Mouse (Mus musculus): ENCODE measurements around the gene Gch1. TPM values are rescaled to one million over a fixed set of nuclear protein-coding genes. Genes with fewer than 3 reads are reported as not detected.

Gene Gch1
- polyA plus RNA-seq, 1 experiment from 2014 or later = 6.8 TPM

- Histone ChIP-seq H3K4me1 (replicated peaks) (peaks cover 6% of the 10 kb centered on the region), H3K27ac (ENCODE audit: poor library complexity, severe bottlenecking) (no peak overlapping the region), H3K9me3 (replicated peaks) (no peaks in the 10 kb centered on the region), H3K9ac (no peak overlapping the region), H3K4me3 (no peak overlapping the region), H3K4me2 (no peak overlapping the region), H3K36me3 (no peaks in the 10 kb centered on the region), H3K27me3 (replicated peaks) (no peaks in the 10 kb centered on the region)
- 54% methylated on average over 5 of the region's 5 CpGs for WGBS
- ATAC-seq (ENCODE audit: insufficient number of reproducible peaks, low FRiP score) = no peak
Measured at GRCm38 (mm10) chr14:47161921-47162427, 27.2 kb downstream of the Gch1 start.

- no peaks in the 10 kb centered on the region for H3K9me3 ChIP-seq (replicated peaks)
- H3K4me3 ChIP-seq = no peak overlapping the region
- no peak overlapping the region for H3K9ac ChIP-seq
- 70% methylated on average over 2 of the region's 2 CpGs for WGBS
- no peaks in the 10 kb centered on the region for H3K36me3 ChIP-seq
- peaks cover 13% of the 10 kb centered on the region for H3K4me1 ChIP-seq (replicated peaks)
- no peak overlapping the region for H3K27ac ChIP-seq (ENCODE audit: poor library complexity, severe bottlenecking)
- no peak for ATAC-seq (ENCODE audit: insufficient number of reproducible peaks, low FRiP score)
- peaks cover 6% of the 10 kb centered on the region; the same call in 1 of the 2 replicates for H3K27me3 ChIP-seq (replicated peaks)
- H3K4me2 ChIP-seq = no peak overlapping the region
Measured at GRCm38 (mm10) chr14:47160051-47160640, 29.1 kb downstream of the Gch1 start.

- no peak overlapping the region for H3K4me3 ChIP-seq
- peaks cover 6% of the 10 kb centered on the region; the same call in 1 of the 2 replicates for H3K27me3 ChIP-seq (replicated peaks)
- H3K4me2 ChIP-seq = peak overlapping the region; percentile 14; the same call in 1 of the 2 replicates
- peaks cover 18% of the 10 kb centered on the region for H3K4me1 ChIP-seq (replicated peaks)
- H3K9ac ChIP-seq = no peak overlapping the region
- no peaks in the 10 kb centered on the region for H3K9me3 ChIP-seq (replicated peaks)
- H3K36me3 ChIP-seq = no peaks in the 10 kb centered on the region
- 27% methylated on average over 3 of the region's 3 CpGs for WGBS
- 0 out of 2 replicates have a peak overlapping the region, but pooled peaks have one; percentile 11 for H3K27ac ChIP-seq (ENCODE audit: poor library complexity, severe bottlenecking)
- no peak for ATAC-seq (ENCODE audit: insufficient number of reproducible peaks, low FRiP score)
Measured at GRCm38 (mm10) chr14:47154303-47154702, 34.9 kb downstream of the Gch1 start.

- WGBS = 84% methylated on average over 6 of the region's 6 CpGs
Measured at GRCm38 (mm10) chr14:47151306-47151705, 37.9 kb downstream of the Gch1 start.

GRCm38 (mm10) chr14:47144326-47144725 lies 44.9 kb downstream of the Gch1 start:
- no peaks in the 10 kb centered on the region for H3K36me3 ChIP-seq
- H3K9me3 ChIP-seq (replicated peaks) = no peaks in the 10 kb centered on the region; the same call in 1 of the 2 replicates
- no peak overlapping the region for H3K4me2 ChIP-seq
- peaks cover 3% of the 10 kb centered on the region; the same call in 1 of the 2 replicates for H3K27me3 ChIP-seq (replicated peaks)
- H3K4me1 ChIP-seq (replicated peaks) = no peaks in the 10 kb centered on the region
- no peak overlapping the region for H3K27ac ChIP-seq (ENCODE audit: poor library complexity, severe bottlenecking)
- WGBS = 62% methylated on average over 5 of the region's 5 CpGs
- no peak overlapping the region for H3K4me3 ChIP-seq
- H3K9ac ChIP-seq = no peak overlapping the region
- no peak for ATAC-seq (ENCODE audit: insufficient number of reproducible peaks, low FRiP score)

More at GRCm38 (mm10) chr14:47151306-47151705, 37.9 kb downstream of the Gch1 start:
- ATAC-seq (ENCODE audit: insufficient number of reproducible peaks, low FRiP score) = no peak
- no peak overlapping the region for H3K27ac ChIP-seq (ENCODE audit: poor library complexity, severe bottlenecking)
- peaks cover 5% of the 10 kb centered on the region for H3K27me3 ChIP-seq (replicated peaks)
- no peaks in the 10 kb centered on the region for H3K9me3 ChIP-seq (replicated peaks)
- no peak overlapping the region for H3K4me2 ChIP-seq
- no peak overlapping the region for H3K9ac ChIP-seq
- H3K4me3 ChIP-seq = no peak overlapping the region
- H3K4me1 ChIP-seq (replicated peaks) = peaks cover 18% of the 10 kb centered on the region
- H3K36me3 ChIP-seq = no peaks in the 10 kb centered on the region

GRCm38 (mm10) chr14:47138853-47139252 lies 50.4 kb downstream of the Gch1 start:
- Histone ChIP-seq H3K36me3 (no peaks in the 10 kb centered on the region), H3K27ac (ENCODE audit: poor library complexity, severe bottlenecking) (no peak overlapping the region), H3K4me1 (replicated peaks) (peaks cover 5% of the 10 kb centered on the region; the same call in 1 of the 2 replicates), H3K4me3 (no peak overlapping the region), H3K9me3 (replicated peaks) (no peaks in the 10 kb centered on the region; the same call in 1 of the 2 replicates), H3K9ac (no peak overlapping the region), H3K4me2 (no peak overlapping the region), H3K27me3 (replicated peaks) (no peaks in the 10 kb centered on the region)
- no peak for ATAC-seq (ENCODE audit: insufficient number of reproducible peaks, low FRiP score)
- WGBS = 61% methylated on average over 3 of the region's 3 CpGs

GRCm38 (mm10) chr14:47136637-47137036 lies 52.6 kb downstream of the Gch1 start:
- H3K4me3 ChIP-seq = no peak overlapping the region
- WGBS = 60% methylated on average over 5 of the region's 5 CpGs
- H3K27ac ChIP-seq (ENCODE audit: poor library complexity, severe bottlenecking) = no peak overlapping the region
- no peaks in the 10 kb centered on the region for H3K36me3 ChIP-seq
- H3K9ac ChIP-seq = no peak overlapping the region
- H3K4me1 ChIP-seq (replicated peaks) = peaks cover 5% of the 10 kb centered on the region; the same call in 1 of the 2 replicates
- no peaks in the 10 kb centered on the region for H3K9me3 ChIP-seq (replicated peaks)
- H3K27me3 ChIP-seq (replicated peaks) = no peaks in the 10 kb centered on the region
- H3K4me2 ChIP-seq = no peak overlapping the region
- ATAC-seq (ENCODE audit: insufficient number of reproducible peaks, low FRiP score) = no peak

GRCm38 (mm10) chr14:47133948-47134347 lies 55.3 kb downstream of the Gch1 start:
- Histone ChIP-seq H3K9ac (no peak overlapping the region), H3K36me3 (no peaks in the 10 kb centered on the region), H3K27ac (ENCODE audit: poor library complexity, severe bottlenecking) (no peak overlapping the region), H3K4me3 (no peak overlapping the region), H3K4me1 (replicated peaks) (peaks cover 7% of the 10 kb centered on the region; the same call in 1 of the 2 replicates), H3K4me2 (no peak overlapping the region), H3K9me3 (replicated peaks) (no peaks in the 10 kb centered on the region), H3K27me3 (replicated peaks) (no peaks in the 10 kb centered on the region)
- no peak for ATAC-seq (ENCODE audit: insufficient number of reproducible peaks, low FRiP score)
- 71% methylated on average over 10 of the region's 10 CpGs for WGBS

- no peak for ATAC-seq (ENCODE audit: insufficient number of reproducible peaks, low FRiP score)
- H3K4me2 ChIP-seq = no peak overlapping the region
- no peak overlapping the region for H3K9ac ChIP-seq
- H3K27me3 ChIP-seq (replicated peaks) = no peaks in the 10 kb centered on the region
- H3K36me3 ChIP-seq = no peaks in the 10 kb centered on the region
- no peak overlapping the region for H3K27ac ChIP-seq (ENCODE audit: poor library complexity, severe bottlenecking)
- H3K4me3 ChIP-seq = no peak overlapping the region
- no peaks in the 10 kb centered on the region for H3K9me3 ChIP-seq (replicated peaks)
- WGBS = 82% methylated on average over 5 of the region's 5 CpGs
- 0 out of 2 replicates have a peak, but pooled peaks cover 3% of the 10 kb centered on the region for H3K4me1 ChIP-seq (replicated peaks)
Measured at GRCm38 (mm10) chr14:47127987-47128386, 61.2 kb downstream of the Gch1 start.

GRCm38 (mm10) chr14:47117522-47117921 lies 71.7 kb downstream of the Gch1 start:
- Histone ChIP-seq H3K27ac (ENCODE audit: poor library complexity, severe bottlenecking) (no peak overlapping the region), H3K9me3 (replicated peaks) (no peaks in the 10 kb centered on the region; the same call in 1 of the 2 replicates), H3K4me1 (replicated peaks) (peaks cover 7% of the 10 kb centered on the region), H3K36me3 (no peaks in the 10 kb centered on the region), H3K4me3 (no peak overlapping the region), H3K27me3 (replicated peaks) (no peaks in the 10 kb centered on the region), H3K9ac (no peak overlapping the region), H3K4me2 (no peak overlapping the region)
- no peak for ATAC-seq (ENCODE audit: insufficient number of reproducible peaks, low FRiP score)
- 66% methylated on average over 7 of the region's 7 CpGs for WGBS

GRCm38 (mm10) chr14:47116062-47116762 lies 73.0 kb downstream of the Gch1 start:
- no peak overlapping the region for H3K27ac ChIP-seq (ENCODE audit: poor library complexity, severe bottlenecking)
- no peaks in the 10 kb centered on the region for H3K36me3 ChIP-seq
- no peak overlapping the region for H3K4me3 ChIP-seq
- H3K27me3 ChIP-seq (replicated peaks) = no peaks in the 10 kb centered on the region
- H3K4me1 ChIP-seq (replicated peaks) = peaks cover 7% of the 10 kb centered on the region
- ATAC-seq (ENCODE audit: insufficient number of reproducible peaks, low FRiP score) = no peak
- no peak overlapping the region for H3K4me2 ChIP-seq
- H3K9me3 ChIP-seq (replicated peaks) = no peaks in the 10 kb centered on the region; the same call in 1 of the 2 replicates
- WGBS = 52% methylated on average over 10 of the region's 10 CpGs
- no peak overlapping the region for H3K9ac ChIP-seq
